Mouse (Mus musculus): Measurements from ENCODE around the gene Galnt10.

Gene Galnt10

DNA sequence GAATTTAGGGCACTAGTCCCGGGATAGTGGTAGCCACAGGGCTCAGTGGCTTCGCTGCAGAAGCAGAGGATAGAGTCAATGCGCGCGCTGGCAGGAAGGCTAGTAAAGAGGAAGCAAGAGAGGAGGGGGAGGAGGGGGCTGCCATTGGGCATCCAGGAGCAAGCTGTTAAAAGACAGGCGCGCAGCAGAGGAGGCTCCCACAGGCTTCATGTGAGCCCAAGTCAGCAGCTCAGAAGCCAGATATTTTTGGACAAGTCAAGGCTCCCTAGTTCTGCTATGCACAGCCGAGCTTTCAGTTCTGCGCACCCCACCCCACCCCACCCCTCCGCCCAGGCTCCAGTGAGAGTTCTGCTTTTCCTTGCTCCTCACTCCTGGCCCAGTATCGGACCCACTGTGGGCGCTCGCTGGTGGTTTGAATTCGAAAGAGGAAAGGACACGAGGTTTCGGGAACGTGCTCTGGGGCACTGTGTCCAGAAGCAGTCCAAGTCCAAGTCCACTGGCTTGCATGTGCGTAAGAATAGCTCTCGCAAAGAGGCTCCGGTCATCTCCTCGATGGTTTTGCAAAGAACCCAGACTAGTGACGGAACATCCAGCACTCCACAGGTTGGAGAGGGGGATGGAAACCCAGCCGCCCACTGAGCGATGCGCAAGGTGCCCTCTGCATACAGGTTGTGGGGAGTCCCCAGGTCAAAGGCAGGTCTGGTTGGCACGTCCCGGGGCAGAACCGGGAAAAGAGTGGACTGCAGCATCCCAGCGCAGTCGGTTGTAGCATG, 811 bp upstream of the Galnt10 start:
- peak; percentile 16 for DNase-seq

DNA sequence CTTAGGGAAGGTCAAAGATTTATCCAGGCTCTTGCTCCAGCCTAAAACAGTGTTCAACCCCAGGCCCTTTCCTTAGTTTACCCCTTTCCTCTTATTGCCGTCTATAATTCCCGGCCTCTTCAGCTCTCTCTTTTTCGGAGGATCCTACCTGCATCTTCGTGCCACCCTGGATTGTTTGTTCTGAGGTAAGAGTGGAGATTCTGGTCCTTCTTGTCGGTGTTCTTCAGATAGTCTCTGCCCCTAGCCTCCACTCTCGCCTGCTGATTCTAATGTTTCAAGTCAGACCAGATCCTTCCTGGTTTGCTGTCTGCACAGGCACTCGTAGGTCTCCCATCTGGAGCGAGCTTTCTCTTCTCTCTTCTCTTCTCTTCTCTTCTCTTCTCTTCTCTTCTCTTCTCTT, 605 bp downstream of the Galnt10 start:
- no peak for DNase-seq

DNA sequence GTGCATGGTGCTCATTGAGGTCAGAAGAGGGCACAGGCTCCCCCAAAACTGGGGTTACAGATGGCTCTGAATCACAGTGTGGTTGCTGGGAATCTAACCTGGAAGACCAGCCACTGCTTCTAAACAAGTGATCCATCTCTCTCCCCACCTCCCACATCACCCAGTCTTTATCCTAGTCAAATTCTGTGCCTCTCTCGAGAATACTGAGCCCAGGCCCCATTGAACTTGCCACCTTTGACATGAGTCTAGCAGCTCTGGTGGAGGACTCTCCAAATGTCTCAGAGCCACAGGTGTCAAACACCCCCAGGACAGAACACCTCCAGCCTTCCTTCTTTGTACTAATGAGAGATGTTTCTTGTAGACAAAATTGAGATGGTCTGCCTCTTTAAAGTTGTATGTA, 1.2 kb downstream of the Galnt10 start:
- no peak for DNase-seq

DNA sequence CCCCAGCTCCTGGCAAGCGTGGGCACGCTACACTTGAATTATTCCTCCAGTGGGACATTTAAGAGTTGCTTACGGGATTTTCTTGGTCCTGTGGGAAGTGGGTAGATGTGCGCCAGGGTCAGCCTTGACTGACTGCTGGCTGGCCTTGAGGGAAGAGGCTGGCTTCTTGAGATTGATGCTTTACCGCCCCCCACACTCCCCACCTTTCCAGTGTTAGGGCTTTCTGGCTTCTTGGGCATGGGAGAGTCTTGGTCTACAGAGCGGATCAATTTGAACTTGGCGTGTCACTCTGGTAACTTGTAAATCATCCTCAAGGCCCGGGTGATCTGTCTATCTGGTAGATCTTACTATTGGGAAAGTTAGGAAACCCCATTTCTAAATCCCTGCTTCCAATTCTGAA, 1.7 kb downstream of the Galnt10 start:
- DNase-seq, result no peak

DNA sequence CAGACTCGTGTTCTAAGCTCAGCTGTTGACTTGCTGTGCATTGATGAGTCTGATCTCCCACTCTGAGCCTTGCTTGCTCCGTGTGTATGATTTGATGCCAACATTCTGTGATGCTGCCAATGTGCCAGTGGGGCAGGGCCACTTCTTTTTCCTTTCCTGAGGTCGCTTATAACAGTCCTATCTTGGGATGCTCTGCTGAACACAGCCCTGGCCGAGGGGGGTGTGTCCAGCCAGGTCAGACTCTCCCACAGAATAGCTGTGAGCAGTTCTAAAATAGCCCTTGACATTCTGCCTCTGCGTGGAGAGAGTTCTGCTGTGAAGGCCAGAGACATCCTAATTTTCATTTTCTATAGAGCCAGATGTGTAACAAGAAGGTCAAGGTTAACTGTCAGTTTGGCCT, 2.2 kb downstream of the Galnt10 start:
- no peak for DNase-seq

DNA sequence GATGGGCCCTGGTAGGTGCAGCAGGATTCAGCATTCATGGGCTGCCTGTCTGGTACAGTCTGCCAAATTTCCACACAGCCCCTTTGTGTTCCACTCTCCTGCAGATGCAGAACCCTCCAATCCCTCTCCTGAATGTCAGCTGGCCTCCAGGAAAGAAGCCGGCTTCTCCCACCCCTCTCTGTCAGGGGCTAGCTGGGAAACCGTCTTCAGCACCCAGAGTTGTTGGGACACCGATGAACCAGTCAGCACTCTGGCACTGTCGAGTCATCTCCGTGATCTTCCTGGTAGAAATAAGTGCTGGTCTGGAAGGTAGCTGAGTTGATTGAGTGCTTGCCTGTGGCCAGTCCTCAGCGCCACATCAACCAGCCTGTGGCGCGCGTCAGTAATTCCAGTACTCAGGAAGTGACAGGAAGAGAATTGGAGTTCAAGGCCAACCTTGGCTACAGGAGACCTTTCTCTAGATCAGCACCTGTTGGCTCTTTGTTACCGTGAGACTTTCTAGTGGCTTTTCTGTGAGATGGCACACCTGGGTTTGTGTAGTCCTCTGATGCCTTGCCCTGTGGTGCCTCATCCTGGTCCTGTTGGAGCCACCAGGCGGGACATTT, 3.1 kb downstream of the Galnt10 start:
- no peak for DNase-seq

DNA sequence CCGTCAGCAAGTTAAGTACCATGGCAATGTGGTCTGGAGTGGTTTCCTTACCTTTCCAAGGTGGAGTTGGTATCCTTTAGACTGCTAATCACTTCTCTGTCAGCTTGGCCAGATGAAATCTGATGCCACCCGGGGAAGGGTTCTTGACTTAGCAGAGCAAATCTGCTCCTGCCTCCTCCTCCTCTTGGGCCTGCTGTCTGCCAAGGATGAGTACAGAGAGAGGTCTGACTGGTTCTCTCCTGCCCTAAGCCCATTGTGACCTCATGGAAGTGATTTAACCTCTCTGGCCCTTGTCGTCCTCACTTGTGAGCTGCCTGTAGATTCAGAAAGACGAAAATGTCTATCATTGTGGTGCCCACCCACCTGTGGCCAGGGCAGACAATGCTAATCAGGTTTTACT, 4.0 kb downstream of the Galnt10 start:
- DNase-seq, result no peak

DNA sequence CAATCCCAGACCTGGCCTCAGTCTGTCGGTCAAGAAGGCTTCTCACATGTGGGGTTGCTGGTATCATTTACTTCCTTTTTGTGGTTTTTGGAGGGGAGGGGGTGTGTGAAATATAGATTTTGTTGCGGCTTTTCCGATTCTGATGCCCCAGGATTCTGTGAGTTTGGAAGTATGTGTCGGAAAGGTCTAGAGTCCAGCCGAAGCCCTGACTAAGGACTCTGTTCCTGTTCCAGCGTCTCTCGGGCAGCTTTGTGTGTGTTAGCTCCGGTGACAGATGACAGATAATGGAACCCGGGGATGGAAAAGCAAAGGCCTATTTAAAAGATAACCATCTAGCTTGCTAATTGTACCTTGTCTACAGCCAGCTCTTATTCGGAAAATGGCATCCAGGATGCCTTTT, 4.4 kb downstream of the Galnt10 start:
- no peak for DNase-seq

DNA sequence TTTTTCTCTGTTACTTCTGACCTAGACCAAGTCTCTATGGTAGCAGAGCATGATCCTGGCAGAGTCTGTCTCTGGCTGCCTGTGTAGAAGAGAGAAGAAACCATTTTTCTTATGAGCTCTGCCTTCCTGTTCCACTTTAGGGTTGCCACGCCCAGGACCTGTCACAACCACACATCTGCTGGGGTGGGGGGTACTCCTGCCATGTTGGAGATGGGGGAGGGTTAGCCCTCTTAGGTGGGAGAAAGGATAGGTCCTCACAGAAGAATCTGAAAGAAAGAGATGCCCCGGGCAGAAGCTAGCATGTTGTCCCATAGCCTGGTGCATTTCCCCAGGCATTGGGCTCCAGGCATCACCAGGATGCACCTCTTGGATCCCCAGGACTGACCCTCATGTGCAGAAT, 5.6 kb downstream of the Galnt10 start:
- no peak for DNase-seq

DNA sequence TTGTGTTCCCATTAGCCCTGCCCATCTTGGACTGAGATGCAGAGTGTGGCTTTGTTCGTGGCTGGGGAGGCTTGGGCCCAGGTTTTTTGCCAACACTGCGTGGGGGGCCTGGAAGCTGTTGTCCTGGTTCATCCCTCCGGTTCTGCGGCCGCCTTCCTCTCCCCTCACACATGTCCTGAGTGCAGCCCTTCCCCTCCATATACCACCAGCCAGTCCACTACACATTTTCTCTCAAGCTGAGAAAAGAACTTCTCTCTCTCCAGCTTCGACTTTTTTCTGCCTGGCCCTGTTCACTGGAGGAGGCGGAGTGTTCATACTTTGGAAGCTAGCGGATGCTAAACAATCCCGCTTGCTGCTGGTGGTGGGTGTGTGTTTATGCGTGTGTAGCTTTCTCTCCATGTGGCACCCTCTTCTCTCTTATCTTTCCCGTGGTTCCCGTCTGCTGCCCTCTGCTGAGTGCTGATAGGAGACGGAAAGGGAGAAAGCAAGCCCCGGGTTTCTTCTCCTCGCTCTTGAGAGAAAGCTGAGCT, 6.1 kb downstream of the Galnt10 start:
- DNase-seq, result no peak

DNA sequence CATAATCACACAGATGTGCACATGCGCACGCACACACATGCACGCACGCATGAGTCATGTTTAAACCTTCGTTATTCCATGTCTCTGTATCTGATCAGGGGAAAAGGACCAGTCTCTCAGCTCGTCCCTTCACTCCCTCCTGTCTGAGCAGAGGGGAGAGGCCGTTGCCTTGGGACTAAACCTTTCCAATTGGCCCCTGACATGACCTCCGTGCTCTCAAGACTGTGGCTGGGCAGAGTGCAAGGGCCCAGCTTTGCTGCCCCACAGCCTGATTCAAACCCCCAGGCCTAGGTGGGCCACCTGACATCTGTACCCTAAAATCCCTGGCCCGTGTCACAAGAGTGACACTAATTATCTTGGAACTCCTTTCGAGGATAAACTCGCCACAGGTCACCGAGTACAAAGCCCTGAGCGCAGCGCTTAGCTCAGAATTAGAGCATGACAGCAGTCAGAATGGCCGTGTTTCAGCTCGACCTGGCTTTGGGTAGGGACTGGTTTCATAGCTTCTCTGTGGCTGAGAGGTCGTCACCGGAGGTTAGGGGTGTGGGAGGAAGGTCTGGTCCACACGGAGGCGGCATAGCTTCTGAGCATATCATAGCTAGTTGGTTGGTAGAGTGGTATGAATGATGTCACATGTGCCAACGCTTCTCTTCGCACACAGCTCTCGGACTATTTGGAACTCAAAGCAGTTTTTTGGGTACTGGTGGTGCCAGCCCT, 7.1 kb downstream of the Galnt10 start:
- no peak for DNase-seq

DNA sequence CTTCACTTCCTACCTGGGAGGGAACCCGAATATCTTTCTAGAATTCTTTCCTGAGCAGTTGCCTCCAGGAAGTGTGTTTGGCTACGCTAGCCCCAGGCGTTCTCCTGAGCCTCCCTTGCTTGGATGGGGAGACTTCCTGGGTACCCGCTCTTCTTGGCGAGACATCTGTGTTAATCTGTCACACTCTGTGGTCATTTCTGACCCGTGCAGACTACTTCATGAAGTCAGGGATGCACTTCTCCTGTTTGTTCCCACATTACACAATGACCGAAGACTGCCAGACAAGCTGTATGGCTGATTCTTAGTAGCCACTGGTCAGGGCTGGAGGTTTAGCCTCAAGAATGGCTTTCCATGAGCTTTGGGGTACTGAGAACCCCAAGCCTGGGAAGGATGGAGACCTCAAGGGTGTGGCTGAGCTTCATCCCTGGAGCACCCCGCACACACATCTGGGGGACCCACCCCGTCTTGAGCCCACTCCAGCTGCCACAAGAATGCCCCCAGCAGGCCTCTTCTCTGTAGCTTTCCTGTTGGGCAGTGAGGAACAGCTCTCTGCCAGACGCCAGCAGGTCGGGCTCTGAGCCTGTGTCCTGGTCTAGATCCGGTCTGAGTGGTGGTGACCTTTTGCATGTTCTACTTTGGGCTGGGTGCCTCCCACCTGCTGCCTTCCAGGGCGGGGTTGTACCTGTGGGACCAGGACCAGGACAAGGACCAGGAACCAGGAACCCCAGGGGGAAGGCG, 7.8 kb downstream of the Galnt10 start:
- no peak for DNase-seq

DNA sequence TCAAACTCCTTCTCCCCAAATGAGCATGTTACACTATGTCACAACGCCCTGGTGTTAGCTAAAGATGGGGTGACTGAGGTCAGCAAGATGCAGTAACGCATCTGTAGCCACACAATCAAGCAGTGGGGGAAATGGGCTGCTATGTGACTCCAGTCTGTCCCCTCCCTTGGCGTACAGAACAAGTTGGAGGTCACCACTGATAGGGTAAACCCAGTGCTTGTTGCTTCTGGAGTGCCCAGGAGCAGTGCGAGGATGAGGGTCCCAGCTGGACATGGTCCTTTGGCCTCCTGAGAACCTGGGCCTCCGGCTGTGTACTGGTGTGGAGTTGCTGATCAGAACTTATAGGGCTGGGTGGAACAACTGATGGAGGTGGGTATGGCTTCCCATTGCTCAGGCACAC, 8.6 kb downstream of the Galnt10 start:
- DNase-seq, result no peak

DNA sequence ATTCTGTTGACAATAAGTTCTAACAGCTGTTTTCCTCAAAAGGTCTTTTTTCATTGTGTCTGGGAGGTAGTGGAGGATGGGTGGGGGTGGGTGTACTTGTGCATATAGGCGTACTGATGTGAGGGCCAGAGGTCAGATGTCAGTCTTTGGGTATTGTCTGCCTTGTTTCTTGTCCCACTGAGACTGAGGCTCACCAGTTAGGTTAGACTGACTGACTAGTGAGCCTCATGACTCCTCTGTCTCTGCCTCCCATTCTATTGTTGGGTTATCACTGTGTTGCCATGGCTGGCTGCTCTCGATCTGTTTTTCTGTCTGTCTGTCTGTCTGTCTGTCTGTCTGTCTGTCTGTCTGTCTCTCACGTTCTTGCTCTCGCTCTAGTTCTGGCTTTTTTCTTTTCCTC, 9.1 kb downstream of the Galnt10 start:
- no peak for DNase-seq

DNA sequence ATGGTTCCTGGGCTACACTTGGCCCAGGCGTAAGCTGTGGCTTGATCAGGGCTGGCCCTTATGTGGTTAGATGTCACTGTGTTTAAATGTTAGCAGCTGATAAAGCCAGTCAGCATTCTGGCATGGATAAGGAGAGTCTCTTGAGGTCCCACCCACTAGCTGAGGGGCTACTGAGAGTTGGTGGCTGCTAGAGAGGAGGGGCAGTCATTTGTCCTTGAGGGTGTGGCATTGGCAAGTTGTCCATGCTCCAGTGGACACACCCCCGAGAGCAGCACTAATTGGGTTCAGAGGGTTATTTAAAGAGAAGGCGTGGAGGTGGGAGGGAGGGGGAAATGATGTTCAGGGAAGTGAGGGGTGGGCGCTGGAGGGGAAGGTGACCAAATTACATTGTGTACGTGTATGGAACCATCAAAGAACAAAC, 9.7 kb downstream of the Galnt10 start:
- DNase-seq, result no peak

DNA sequence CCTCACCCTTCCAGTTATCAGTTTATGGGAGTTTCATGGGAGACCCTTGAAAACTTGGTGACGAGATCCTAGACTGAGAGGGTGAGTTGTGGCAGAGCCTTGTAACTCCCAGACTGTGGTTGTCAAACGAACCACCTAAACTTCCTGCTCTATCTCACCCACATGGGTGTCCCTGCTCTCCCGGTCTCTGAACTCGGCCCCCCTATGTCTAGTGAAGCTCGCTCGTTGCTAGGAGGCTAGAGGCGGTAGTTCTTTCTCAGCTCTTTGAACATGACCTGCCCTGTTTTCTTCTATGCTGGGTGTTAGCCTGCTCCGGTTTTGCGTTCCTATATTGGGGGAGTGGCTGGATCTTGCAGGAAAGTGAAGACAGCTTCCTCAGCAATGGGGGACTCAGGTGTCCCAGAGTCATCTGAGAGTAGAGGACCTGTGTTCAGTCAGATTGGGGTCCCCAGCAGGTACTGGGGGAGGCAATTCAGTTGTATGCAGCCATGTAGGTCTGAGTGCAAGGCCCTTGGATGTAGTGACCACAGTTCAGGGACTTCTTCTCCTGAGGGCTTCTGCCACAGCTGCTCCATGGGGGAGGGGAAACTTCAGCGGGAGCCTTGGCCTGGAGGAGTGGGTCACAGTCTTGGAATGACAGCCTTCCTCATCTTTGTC, 10.6 kb downstream of the Galnt10 start:
- no peak for DNase-seq

DNA sequence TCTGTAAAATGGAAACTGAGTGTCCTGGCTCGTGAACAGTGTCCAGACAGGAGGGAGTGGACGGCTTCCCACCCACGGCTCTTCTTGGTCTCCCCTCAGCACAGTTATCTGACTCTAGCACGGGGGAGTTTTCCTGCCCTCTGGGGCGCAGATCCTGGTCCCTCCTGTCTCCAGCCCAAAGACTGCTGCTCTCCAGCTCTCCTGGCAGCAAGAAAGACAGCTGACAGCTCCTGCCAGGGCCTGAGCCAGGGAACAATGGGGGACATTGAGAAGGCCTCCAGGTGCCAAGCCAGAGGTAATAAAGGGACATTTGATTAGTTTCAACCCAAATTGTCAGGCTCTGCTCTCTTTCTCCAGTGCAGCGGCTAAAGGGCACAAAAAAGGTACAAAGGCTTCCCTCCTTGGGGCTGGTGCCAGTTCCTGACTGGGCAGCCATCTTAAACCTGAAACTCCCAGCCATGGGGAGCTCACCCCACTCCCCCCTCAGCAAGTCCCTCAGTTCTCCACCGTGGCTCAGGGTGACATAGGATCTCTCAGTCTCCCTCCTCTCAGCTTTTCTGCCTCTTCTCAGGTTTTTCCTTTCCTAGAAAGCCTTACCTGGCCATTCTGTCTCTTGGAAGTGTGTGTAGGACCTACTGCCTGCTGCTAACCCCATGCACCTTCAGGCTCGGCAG, 11.5 kb downstream of the Galnt10 start:
- DNase-seq, result no peak

DNA sequence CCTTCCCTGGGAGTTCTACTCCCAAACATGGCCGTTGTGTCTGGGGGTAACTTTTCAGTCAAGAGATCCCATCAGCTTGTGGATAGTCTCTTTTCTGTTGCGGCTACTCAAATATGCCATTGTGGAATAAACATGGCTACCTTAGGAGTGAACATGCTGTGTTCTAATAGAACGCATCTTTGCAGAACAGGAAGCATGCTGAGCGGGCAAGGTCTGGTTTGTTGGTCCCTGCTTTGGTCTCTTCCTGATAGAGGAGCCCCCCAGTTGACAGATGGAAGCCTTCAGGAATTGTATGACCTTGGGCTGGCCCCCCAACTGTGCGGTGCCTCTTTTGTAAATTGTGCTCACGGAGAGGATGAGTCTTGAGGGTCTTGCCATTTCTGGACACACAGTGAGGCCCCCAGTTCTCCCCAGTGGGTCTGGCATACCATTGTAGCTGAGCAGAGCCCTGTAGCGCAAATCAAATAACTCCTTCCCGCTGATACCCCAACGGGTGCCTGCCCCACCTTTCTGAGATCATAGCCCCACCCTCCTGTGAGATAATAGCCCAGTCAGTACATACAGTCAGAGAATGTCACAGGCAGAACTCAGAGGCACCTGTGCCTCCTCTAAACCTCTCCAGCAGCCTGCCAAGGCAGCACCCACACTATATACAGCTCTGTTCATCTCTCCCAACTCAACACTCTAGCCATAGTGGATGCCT, 12.3 kb downstream of the Galnt10 start:
- no peak for DNase-seq

DNA sequence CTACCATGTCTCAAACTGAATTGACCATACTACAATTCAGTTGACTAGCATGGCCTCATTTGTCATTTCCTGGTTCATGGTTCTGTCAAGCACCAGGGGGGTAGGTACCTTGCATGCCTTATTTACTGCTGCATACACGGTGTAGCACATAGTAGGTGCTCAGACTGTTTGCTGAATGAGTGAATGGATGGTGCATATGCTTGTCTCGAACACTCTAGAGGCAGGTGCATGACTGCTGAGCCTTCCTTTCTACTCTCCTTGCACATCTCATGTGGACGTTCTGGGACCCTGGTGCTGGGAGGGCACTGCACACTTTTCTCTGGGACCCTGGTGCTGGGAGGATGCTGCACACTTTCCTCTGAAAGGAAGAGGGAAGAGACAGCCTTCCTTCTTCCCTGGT, 13.0 kb downstream of the Galnt10 start:
- no peak for DNase-seq

DNA sequence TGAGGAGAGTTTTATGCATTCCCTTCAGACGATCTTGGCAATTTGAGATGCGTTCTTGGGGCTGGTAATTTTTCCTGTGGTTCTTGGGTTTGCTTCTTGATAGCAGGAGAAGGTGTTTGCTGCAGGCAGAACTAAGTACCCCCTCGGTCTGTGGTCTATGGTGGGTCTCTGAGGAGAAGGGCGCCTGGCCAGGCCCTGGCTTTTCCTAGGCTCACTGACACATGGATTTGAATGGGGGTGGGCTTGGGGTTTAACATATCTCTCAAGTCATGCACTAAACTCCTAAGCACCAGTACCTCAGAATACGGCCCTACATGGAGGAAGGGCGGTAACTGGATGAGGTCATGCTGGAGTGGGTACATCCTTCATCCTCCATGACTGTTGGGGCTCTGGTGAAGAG, 13.5 kb downstream of the Galnt10 start:
- no peak for DNase-seq

DNA sequence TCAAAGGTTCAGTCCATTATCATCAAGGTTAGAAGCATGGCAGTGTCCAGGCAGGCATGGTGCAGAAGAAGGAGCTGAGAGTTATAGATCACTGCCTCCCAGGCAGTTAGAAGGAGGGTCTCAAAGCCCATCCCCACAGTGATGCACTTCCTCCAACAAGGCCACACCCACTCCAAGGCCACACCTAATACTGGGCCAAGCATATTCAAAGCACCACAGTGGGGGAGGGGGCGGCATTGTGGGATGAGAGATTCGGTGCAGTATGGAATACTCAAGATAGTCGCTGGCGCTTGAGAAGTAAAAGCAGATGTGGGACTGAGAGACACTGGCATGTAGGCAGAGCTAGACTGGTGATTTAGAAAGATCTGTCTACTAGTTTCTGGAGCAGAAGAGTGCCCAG, 14.9 kb downstream of the Galnt10 start:
- DNase-seq, result no peak

DNA sequence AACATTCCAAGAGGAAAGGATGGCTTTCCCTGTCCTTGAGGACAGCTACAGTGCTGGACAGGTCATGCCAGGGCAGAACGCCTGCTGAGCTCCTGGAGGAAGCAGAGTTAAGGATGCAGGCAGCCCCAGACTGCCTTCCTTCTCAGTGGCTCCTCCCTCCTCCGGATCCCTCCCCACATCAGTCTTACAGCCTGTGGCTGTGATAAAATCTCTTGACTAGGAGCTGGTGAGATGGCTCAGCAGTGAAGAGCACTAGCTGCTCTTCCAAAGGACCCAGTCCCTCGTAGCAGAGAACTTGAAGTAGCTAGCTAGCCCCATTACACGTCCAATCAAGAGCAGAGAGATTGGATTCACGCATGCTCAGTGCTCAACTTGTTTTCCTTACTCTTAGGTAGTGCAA, 15.6 kb downstream of the Galnt10 start:
- no peak for DNase-seq
